Mouse (Mus musculus) brain, embryonic 14.5 days (tissue): Measurements from ENCODE around the gene Prpf8.

Source experiments
- CTCF ChIP-seq: fragments of 200-500 bp; IDR thresholded peaks from 2 replicates; pipeline ENCODE4 v1.5.1; 2012; ENCODE audit warnings: inconsistent platforms, mild to moderate bottlenecking, moderate library complexity, borderline replicate concordance; ENCODE audit not compliant: insufficient read depth, insufficient read length; ENCODE audit errors: extremely low read depth
- POLR2A ChIP-seq: fragments of 200-500 bp; IDR thresholded peaks from 2 replicates; pipeline ENCODE4 v1.6.1; 2012; ENCODE audit warnings: mild to moderate bottlenecking, inconsistent platforms, borderline replicate concordance; ENCODE audit not compliant: poor library complexity, insufficient read depth, insufficient read length, severe bottlenecking; ENCODE audit errors: extremely low read depth

DNA sequence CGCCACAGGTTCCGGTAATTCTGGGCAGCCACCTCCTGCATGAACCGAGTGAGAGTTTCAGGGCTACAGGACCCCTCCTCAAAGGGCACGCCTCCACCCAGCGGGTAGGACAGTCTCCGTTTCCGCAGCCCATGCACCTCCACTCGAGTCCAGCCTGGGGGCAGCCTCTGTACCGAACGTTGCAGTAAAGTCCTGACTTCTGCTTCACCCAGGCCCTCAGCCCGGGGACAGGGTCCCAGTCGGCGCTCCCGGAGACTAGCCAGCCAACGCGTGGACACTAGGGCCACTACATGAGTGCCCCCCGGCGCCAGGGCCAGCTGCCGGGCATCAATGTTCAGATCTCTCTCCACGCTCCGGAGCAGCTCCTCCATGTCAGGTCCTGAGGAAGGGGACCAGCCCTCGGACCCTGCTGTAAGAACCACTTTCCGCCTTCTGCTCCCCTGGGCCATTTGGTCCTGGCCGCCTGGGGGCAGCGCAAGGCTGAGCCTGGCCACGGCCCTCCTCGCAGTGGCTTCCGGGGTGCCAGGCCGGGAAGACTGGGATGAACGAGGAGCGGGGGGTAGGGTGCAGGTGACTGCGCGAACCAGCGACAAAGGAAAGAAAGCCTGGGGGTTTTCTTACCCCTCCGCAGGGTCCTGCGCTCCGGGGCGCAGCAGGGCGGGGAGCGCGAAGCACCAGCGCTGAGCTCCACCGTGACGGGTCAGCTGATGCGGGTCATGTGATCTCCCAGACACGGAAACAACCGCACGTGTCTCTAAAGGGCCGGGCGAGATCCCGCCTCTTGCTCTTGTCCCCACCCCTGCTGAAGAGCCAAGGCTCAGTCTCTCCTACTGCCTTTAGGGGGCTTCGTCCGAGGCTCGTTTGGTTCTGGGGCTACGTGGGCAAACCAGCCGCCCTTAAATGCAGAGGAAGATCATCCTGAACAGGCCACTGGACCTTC lies 32.4 kb upstream of the Prpf8 start, which contains the start of gene Wdr81:
- TF ChIP-seq CTCF (peak; percentile 46; the same call in 1 of the 2 replicates), POLR2A (0 out of 2 replicates have a peak, but pooled peaks have one; percentile 11)
